Mouse (Mus musculus): ENCODE measurements around the gene Zfp541.
A peak's percentile ranks its signal among the peaks of the same experiment; 100 is the strongest.

The Zfp541 gene

DNA sequence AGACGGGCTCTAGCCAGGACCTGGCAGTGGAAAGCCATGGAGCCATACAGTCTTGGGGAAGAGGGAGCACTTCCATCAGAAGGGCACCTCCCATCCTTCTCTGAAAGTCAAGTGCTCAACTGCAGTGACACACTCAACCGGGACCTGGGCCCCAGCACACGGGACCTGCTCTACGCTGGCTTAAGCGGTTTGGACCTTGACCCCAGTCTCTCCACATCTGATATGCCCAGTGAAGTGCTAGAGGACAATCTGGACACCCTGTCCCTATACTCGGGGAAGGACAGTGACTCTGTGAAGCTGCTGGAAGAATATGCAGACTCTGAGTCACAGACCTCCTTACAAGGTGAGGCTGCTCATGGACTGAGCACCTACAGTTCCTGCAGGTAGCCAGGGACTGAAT, 10.3 kb downstream of the Zfp541 start:
- no peak for DNase-seq (ENCODE audit: low read depth in 1 of 2, low spot score in 2 of 2)

DNA sequence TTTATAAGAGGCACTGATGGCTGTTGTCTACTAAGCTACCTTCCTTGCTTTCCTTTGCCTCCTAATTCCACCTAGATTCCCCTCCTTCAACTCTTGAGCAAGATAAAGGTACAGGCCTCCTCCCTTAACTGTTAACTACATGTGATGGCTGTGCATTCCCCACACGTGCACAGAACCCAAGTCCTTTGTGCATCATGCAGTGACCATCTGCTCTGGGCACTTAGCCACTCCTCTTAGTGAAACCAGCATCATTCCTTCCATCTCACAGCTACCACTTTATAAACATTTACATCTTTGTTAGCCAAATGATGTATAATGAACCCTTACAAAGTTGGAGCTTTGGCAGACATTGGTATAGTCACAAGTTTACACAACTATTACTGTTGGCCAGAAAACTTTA, 18.3 kb downstream of the Zfp541 start:
- DNase-seq (ENCODE audit: low read depth in 1 of 2, low spot score in 2 of 2): no peak

DNA sequence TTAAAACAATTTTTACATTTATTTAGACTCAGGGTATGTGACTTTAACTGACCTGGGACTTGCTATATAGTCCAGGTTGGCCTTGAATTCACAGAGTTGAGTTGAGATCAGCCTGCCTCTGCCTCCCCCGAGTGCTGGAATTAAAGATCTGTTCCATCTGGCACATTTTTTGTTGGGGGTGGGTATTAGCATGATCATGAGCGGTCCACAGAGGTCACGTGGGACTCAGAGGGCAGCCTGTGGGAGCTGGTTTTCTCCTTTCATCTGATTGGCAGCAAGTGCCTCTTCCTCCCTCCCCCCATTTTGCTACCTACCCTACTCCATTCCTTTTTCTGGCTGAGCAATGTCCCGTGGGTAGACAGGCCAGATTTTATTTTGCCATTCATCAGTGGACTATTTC, 19.0 kb downstream of the Zfp541 start:
- DNase-seq (ENCODE audit: low read depth in 1 of 2, low spot score in 2 of 2): no peak

DNA sequence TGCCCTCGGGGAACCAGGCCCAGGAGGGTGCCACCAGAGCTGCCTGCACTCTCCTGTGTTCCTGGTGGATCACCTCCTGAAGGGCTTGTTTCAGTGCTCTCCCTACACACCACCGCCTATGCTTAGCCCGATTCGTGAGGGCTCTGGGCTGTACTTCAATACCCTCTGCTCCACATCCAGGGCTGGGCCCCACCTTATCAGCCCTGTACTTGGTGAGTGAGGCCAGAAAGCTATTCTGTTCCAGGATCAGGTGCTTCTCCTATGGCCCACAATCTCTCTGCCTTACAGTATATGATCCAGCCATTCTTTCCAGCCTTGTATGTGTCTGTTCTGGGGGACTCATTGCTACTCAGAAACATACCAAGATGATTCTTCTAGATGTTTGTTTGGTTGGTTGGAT, 21.7 kb downstream of the Zfp541 start:
- no peak for DNase-seq (ENCODE audit: low read depth in 1 of 2, low spot score in 2 of 2)

DNA sequence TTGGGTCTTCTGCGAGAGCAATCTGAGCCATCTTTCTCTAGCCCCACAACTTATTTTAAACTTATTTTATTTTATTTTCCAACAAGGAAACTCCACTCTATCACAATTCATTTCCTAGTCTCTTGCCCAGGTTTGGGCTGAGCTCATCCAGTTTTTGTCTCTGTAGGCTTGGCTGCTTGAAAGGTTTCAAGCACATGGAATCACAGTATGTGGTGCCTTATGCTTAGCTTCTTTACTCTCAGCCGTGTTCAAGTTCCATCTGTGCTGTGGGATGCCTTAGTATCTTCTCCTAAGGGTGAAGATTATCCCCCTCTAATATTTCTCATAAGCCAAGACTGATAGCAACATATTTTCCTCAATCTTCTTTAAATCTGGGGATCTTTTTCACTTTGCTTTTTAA, 26.0 kb downstream of the Zfp541 start:
- DNase-seq (ENCODE audit: low read depth in 1 of 2, low spot score in 2 of 2): no peak

DNA sequence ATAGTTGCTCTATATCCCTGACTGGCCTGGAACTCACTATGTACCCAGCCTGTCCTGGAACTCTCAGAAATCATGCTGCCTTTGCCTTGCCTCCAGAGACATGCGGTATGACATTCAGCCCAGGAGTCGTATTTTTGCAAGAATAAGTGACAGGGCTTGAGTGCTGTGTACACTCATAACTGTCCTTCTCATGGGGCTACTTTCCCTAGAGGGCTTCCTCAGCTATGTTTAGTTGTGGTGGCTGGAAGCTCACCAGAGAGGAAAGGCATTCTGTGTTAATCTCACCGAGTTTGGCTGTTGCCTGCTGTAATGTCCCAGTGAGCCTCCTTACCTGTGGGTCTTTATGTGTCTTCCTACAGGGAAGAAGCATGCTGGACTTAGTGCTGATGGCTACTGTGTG, 33.0 kb downstream of the Zfp541 start:
- DNase-seq (ENCODE audit: low read depth in 1 of 2, low spot score in 2 of 2): no peak

DNA sequence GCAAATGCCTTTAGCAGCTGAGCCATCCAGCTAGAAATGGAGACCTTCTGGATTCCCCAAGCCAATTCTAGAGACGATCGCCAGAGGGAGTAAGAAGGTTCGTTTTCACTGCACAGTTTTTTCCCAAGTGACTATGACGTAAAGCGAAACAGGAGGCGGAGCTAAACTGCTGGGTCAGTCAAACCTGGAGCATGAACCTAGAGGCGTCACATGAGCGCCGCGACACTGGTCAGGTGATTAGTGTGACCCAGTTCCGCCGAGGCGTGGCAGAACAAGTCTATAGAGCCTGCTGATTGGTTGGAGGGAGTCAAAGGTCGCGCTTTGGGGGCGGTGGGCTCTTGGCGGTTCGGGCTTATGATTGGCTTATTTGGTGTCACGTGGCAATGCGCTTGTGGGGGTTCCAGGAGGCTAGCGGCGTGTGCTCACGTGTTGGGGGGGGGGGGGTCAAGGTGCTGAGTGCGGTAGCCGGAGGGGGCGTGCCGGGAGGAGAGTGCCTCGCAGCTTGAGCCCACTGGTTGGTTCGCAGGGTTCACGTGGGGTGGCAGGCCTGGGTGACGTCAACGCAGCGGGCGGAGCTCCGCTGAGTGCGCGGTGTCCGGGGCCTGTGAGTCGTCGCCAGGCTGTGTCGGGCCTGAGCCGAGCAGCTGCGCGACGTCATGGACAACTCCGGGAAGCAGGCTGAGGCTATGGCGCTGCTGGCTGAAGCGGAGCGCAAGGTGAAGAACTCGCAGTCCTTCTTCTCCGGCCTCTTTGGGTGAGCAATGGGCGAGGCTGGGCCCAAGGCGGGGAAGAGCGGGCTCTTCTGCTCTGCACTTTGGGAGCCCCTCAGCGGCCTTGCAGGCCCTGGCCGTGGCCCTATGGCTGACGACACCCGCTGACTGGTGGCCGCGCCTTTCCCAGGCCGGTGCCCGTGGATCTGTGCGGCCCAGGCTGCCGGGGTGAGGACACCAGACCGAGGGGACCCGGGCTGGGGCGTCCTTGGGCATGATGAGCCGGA, 36.7 kb downstream of the Zfp541 start, which contains the start of gene Napa:
TSS of gene Napa (plus strand) at position 438 of the 997 bp plus-strand sequence.
- DNase-seq (ENCODE audit: low read depth in 1 of 2, low spot score in 2 of 2): peak; percentile 97 to 98

DNA sequence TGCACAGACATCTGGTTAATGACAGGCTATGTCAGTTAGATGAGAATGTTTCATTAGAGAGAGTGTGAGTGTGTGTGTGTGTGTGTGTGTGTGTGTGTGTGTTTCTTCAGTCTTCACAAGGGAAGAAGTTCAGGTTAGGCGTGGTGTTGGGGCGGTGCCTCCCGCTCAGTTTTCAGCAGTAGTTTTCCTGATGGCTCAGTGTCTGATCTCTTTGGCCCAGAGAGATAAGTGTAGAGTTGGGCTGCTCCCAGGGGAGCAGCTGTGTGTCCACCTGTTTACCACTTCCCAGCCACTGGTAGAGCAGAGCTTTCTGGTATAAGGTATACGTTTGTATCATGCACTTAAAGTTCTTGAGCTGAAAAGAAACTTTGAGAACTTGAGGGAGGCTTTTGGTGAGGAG, 38.3 kb downstream of the Zfp541 start:
- no peak for DNase-seq (ENCODE audit: low read depth in 1 of 2, low spot score in 2 of 2)

DNA sequence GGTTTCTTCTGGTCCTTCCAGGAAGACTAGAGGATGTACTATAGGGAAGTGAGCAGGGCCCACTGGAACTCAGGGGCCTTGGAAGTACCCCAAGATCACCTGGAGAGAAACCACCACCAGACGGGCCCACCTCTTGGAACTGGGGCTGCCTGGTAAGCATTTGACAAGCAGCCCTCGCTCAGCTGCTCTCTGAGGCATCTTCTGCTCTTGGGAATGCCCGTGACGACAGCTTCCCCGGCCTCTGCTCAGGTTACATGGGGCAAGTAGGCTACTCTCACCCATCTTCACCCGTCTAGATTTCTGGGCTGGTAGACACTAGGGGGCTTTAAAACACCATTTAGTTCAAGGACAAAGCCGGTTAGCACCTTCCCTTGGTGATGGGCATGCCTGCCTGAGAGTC, 39.5 kb downstream of the Zfp541 start:
- DNase-seq (ENCODE audit: low read depth in 1 of 2, low spot score in 2 of 2): no peak

DNA sequence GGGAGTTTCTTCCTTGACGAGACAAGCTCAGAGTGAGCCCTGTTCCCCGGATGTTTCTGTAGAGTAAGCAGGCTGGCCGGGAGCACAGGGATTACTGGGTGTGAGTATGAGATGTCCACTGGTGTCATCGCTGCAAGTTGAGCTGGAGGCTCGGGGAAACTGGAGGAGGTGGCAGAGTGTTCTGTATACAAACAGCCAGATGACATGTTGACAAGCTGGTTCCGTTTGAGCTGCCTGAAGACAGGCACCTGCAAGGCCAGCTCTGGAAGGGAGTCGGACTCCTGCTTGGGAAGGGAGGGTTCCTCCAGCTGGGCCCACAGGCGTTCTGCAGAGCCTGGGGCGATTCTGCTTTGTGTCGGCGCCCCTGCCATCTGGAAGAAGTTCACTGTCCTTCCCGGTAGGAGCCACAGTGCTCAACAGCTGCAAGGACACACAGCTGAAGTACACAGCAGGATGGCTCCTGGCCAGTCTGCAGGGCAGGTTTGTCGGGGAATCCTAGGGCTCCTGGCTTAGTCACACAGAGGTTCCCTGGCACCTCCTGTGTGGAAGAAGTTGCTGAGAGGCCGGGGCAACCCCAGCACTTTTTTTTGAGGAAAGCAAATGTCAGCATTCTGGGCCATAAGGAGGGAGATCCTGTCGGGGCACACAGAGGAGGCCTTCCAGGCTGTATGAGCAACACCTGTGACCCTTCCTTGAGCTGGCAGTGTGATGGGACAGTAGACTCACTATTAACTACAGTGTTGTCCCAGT, 40.3 kb downstream of the Zfp541 start:
- DNase-seq (ENCODE audit: low read depth in 1 of 2, low spot score in 2 of 2): no peak

DNA sequence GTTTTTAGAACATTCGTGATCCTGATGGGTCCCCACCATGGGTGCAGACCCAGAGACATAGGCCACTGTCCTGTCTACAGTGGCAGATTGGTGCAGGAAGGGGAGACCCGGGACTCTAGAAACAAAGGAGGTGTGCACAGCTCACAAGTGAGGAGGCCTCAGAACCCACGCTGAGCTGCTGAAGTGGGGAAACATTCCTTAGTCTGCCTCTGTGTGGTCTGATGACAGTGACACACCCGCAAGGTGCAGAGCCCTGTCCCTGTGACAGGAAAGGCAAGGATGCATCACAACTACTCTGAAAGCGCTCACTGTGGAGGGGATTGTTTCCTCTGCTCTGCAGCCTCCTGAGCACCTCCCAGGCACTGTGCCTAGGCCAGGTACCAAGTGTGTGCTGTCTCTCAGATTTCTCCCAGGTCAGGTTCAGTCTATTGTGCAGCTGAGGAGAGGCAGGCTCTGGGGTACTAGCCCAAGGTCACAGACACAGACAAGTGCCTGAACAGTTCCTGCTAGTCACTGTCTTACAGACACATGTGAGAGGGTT, 41.1 kb downstream of the Zfp541 start:
- DNase-seq (ENCODE audit: low read depth in 1 of 2, low spot score in 2 of 2): no peak

DNA sequence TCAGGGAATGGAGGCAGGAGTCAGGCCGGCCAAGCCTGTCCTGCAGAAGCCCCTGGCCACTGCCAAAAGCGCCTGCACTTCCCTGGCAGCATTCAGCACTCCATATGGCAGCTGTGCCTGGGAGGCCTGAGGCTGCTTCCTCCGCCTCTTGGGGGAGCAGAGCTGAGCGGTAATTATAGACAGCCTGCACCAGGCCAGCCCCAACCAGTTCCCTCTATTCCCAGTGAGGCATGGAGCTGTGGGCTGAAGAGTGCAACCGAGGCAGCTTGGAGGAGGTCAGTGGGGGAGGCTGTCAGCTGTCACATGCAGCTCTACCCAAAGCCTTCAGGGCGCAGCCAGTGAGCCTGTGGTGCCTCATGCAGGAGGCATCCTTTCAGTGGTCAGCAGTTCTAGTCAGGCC, 42.1 kb downstream of the Zfp541 start:
- DNase-seq (ENCODE audit: low read depth in 1 of 2, low spot score in 2 of 2): no peak

DNA sequence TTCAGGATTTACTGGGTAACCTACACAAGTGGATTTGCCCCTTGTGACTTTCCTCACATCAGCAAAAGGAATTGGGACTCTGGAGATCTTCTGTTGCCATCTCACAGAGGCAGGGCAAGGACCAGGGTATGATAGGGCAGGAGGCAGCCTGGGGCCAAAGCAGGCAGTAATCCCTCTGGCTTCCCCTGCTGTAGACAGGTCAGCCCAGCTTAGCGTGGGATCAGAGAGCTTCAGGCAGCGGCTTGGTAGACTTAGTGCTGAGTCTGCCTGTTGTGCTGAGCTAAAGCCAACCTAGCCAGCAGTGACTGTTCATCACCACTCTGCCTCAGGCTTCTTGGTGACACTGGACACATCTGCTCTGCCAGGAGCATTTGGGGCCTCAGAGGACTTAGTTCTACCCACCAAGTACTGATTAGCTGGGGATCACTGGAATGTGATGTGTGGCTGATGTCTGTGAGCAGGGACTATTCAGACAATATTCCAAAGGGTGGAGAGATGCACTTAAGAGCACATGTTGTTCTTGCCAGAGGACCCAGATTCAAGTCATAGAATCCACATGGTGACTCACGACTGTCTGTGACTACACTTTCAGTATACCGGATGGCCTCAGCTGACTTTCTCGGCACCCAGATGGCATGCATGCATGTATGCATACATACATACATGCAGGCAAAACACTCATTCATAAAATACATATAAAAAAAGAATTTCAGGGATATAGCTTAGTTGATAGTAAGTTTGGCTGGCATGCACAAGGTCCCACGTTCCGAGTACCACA, 43.2 kb downstream of the Zfp541 start:
- DNase-seq (ENCODE audit: low read depth in 1 of 2, low spot score in 2 of 2): no peak

DNA sequence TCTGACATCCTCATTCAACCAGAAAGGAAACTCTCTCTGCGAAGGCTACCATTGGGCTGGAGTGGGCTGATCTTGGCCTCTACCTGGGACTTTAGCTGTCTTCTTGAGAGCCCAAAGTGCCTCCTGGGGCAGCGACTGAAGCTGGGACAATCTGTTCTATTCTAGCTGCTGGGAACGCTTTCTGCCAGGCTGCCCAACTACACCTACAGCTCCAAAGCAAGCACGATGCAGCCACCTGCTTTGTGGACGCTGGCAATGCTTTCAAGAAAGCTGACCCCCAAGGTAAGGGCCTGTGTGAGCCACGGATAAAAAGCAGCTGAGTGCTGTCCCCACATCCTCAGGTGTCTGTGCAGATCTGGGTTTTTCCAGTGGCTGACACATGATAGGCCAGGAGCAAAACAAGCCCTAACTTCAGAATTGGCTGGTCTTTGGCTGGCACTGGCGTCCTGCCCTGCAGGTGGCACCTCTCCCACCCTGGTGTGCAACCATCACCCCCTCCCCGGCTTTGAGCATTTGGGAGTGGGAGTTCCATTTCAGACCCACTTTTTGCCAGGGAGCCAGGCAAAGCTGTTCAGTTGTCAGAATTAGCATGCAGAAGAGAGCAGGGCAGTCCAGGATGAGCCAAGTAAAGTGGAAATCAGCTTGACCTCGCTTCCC, 47.4 kb downstream of the Zfp541 start:
- no peak for DNase-seq (ENCODE audit: low read depth in 1 of 2, low spot score in 2 of 2)

DNA sequence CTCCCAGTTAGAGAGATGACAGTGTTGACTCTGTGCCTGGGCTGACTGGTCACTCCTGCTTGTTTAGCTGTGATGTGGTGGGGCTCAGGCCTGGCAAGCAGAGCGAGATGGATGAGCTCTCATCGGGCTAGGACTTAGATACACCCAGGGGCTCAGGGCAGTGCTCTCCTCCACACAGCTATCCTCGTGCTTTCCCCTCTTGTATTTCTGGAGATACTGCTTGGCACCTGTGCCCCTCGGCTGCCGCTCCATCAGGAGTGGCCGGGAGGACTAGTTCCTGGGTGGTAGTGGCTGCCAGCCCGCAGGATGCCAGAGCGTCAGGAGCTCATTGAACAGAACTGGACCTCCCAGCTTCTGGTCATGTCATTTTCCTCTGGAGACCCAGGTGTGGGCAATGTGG, 48.5 kb downstream of the Zfp541 start:
- no peak for DNase-seq (ENCODE audit: low read depth in 1 of 2, low spot score in 2 of 2)

DNA sequence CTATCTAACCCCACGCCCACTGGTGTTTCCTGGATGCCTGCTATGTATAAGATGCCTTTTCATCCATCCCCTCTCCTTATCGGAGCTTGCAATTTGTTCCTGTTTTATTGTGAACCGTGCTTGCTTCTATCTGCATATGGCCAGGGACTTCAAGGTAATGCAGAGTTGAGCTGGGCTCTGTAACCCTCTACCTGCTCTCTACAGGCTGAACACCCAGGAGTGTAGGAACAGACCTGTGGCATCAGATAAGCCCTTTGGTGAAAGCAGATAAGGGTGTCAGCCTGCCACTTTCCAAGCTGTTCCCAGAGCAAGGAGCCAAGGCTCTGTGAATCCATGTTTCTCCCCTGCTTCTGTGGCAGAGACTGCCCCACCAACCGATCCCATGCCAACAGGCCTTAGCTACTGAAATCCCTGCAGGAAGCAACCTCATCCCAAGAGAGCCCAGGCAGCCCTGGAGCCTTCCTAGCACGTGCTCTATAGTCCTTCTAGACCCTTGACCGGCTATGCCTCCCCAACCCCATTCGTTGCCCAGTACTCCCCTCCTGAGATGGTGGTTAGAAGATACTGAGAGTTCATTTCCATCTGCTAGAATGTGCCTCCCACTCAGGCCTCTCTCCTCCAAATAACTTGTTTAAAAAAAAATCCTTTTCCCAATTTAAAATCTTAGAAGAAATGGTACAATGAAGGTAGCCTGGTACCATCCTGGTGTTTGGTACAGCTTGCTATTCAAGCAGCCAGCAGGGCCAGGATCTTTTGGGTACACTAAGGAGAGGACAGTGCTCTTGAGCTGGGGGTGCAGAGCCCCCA, 49.9 kb downstream of the Zfp541 start:
- no peak for DNase-seq (ENCODE audit: low read depth in 1 of 2, low spot score in 2 of 2)

DNA sequence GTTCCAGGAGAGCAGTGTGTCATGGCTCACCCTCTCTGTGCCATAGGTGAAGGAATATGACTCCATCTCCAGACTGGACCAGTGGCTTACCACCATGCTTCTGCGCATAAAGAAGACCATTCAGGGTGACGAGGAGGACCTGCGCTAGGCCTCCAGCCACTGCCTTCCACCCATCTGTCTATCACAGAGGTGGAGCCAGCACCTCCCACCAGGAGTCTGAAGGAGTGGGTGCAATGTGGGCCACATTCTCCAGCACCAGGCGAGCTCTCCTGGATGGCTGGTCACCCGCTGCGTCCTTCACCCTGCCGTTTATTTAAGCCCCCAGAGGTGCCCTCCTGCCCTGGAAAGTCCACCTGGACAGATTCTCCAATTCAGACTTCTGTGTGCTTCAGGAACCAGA, 54.8 kb downstream of the Zfp541 start:
- DNase-seq (ENCODE audit: low read depth in 1 of 2, low spot score in 2 of 2): no peak

DNA sequence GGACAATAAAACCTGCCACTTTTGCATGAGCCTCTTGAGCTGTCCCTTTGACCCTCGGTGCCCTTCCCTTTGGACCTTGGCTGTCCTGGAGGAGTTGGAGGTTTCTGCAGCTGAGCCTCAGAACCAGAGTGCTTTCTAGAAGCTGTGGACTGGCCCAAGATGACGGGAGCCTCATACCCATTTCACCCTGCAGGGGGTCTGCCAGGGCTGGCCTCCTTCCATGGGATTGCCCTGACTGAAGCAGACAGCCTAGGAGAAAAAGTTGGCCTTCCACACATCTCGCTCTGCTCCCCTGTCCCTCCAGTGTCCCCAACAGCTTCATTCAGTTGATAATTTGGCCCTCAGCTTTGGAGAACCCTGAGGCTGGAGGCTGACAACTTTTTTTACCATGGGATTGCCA, 55.5 kb downstream of the Zfp541 start:
- no peak for DNase-seq (ENCODE audit: low read depth in 1 of 2, low spot score in 2 of 2)

DNA sequence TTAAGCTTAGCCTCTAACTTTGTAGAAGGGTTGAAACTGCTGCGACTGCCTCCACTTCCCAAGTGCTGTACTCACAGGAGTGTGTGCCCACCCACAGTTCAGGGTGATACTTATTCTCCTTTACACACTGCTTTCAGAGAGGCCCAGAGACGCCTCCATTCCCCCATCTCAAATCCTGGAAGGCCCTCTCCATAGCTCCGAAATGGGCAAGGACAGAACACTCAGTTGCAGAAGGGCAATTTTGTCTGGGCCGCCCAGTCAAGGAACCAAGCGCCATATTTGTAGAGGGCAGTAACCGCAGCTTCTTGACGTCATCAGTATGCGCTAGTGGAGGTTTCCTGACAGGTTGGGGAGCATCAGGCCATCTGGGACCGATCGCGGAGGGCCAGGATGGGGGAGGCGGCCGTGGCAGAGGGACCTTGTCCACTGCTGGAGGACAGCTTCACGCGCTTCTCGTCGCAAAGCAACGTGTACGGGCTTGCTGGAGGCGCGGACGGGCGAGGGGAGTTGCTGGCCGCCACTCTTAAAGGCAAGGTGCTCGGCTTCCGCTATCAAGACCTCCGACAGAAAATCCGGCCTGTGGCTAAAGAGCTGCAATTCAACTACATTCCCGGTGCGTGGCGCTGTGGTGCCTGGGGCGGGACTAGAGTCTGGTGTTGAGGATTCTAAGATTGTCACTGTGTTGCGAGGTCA, 58.1 kb downstream of the Zfp541 start, which contains the start of gene Kptn:
TSS of gene Kptn (plus strand) at position 327 of the 693 bp plus-strand sequence.
- peak; percentile 79 to 92 for DNase-seq (ENCODE audit: low read depth in 1 of 2, low spot score in 2 of 2)
